Mouse (Mus musculus) spleen, adult 2 months (tissue): ENCODE results near the gene Adm.

Experiments used
- CTCF ChIP-seq: fragments of 200-500 bp; IDR thresholded peaks from 2 replicates; pipeline ENCODE4 v1.5.1; 2011; ENCODE audit warnings: mild to moderate bottlenecking, inconsistent platforms; ENCODE audit not compliant: insufficient read depth, insufficient read length, insufficient replicate concordance; ENCODE audit errors: extremely low read depth
- POLR2A ChIP-seq: fragments of 200-500 bp; IDR thresholded peaks from 2 replicates; pipeline ENCODE4 v1.6.1; 2011; ENCODE audit warnings: low read depth, low read length, inconsistent platforms

- no peak for TF ChIP-seq CTCF
- TF ChIP-seq POLR2A = no peak
These were observed 20.3 kb downstream of the Adm start for GRCm38 (mm10) chr7:110647559-110648454.
